Mouse (Mus musculus) stomach, embryonic 14.5 days (tissue): ENCODE results near the gene Foxi2. TPM values are rescaled to one million over a fixed set of nuclear protein-coding genes. Genes with fewer than 3 reads are reported as not detected.

Source experiments
- ATAC-seq: fragments of 200-750 bp; cut with Nextera tagmentation; 2 replicates; pipeline ENCODE4 v1.8.0; 2017; ENCODE audit warnings: low read depth, moderate TSS enrichment; ENCODE audit not compliant: insufficient number of reproducible peaks, insufficient read depth, low FRiP score
- H3K27ac ChIP-seq: fragments of 300-500 bp; sonication (generic); 2 replicates; pipeline ENCODE4 v1.5.1; 2014; ENCODE audit warnings: mild to moderate bottlenecking, low read length, moderate library complexity, mixed read lengths
- H3K27me3 ChIP-seq: fragments of 300-500 bp; sonication (generic); 2 replicates; pipeline ENCODE4 v1.6.1; 2014; ENCODE audit warnings: low read length, control low read depth, mixed read lengths; ENCODE audit not compliant: control insufficient read depth, insufficient read depth
- H3K36me3 ChIP-seq: fragments of 300-500 bp; sonication (generic); 2 replicates; pipeline ENCODE4 v1.6.1; 2014; ENCODE audit warnings: mild to moderate bottlenecking, control low read depth, low read length, moderate library complexity, mixed read lengths; ENCODE audit not compliant: control insufficient read depth, insufficient read depth
- H3K4me1 ChIP-seq: fragments of 300-500 bp; sonication (generic); 2 replicates; pipeline ENCODE4 v1.6.1; 2014; ENCODE audit warnings: low read length, control low read depth, mixed read lengths; ENCODE audit not compliant: control insufficient read depth, insufficient read depth
- H3K4me2 ChIP-seq: fragments of 300-500 bp; sonication (generic); replicated peaks from 2 replicates; pipeline ENCODE4 v1.6.1; 2014; ENCODE audit warnings: low read depth, low read length, control low read depth
- H3K4me3 ChIP-seq: fragments of 300-500 bp; sonication (generic); 2 replicates; pipeline ENCODE4 v1.5.1; 2014; ENCODE audit warnings: low read depth, low read length, control low read depth
- H3K9ac ChIP-seq: fragments of 300-500 bp; sonication (generic); replicated peaks from 2 replicates; pipeline ENCODE4 v1.6.1; 2014; ENCODE audit warnings: low read depth, mild to moderate bottlenecking, control low read depth, low read length, moderate library complexity, mixed read lengths
- H3K9me3 ChIP-seq: fragments of 300-500 bp; sonication (generic); 2 replicates; pipeline ENCODE4 v1.6.1; 2016; ENCODE audit warnings: low read depth, low read length, control low read depth; ENCODE audit not compliant: control insufficient read depth
- WGBS: fragments of 180-500 bp; shearing (Covaris S2); extraction: QIAGEN DNeasy Blood & Tissue Kit; methylation state at CpG from one replicate; pipeline ENCODE4 v1.1.7; 2014; 5-methylcytosine and 5-hydroxymethylcytosine counted together
- polyA plus RNA-seq: library from polyadenylated mRNA; unstranded; fragments of >200 nt; fragmentation: Nextera tagmentation; extraction: Ambion mirVana; gene quantifications from 2 replicates; pipeline ENCODE4 v1.2.1, GENCODE M21; 2014

Gene Foxi2
- not detected in 2 replicates for polyA plus RNA-seq

DNA sequence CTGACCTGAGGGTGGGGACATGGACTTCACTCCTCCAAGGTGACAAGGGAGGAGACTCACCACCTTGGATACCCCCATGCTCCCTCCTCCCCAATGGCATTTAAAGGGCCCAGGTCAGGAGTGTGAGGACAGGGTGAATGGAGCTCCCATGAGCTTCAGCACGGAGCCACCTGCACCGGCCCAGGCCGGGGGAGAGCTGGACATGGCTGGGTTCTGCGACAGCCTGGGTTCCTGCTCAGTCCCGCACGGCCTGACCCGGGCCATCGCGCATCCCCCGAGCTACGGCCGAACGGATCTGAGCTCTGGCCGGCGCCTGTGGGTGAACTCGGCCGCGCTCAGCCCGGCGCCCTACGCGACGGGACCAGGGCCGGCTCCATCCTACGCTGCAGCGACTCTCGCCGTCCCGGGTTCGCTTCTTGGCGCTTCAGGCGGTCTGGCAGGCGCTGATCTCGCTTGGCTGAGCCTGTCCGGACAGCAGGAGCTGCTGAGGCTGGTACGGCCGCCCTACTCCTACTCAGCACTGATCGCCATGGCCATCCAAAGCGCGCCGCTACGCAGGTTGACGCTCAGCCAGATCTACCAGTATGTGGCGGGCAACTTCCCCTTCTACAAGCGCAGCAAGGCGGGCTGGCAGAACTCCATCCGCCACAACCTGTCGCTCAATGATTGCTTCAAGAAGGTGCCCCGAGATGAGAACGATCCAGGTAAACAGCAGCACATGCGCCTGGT lies at the start of gene Foxi2:
TSS of gene Foxi2 (plus strand) at position 72 of the 729 bp plus-strand sequence.
- H3K9ac ChIP-seq: no peak within 1 kb of the TSS
- 3% methylated on average over 51 of the region's 51 CpGs for WGBS
- peaks cover 33% of the 10 kb centered on the region for H3K27me3 ChIP-seq
- H3K9me3 ChIP-seq: no peaks in the 10 kb centered on the region
- H3K36me3 ChIP-seq: no peaks in the 10 kb centered on the region
- H3K4me2 ChIP-seq: peak within 1 kb of the TSS; percentile 29
- no peak within 1 kb of the TSS for H3K4me3 ChIP-seq
- H3K4me1 ChIP-seq: no peaks in the 10 kb centered on the region
- 0 out of 2 replicates have a peak, but pooled peaks have one; percentile 37 for ATAC-seq
- H3K27ac ChIP-seq: no peak within 1 kb of the TSS

DNA sequence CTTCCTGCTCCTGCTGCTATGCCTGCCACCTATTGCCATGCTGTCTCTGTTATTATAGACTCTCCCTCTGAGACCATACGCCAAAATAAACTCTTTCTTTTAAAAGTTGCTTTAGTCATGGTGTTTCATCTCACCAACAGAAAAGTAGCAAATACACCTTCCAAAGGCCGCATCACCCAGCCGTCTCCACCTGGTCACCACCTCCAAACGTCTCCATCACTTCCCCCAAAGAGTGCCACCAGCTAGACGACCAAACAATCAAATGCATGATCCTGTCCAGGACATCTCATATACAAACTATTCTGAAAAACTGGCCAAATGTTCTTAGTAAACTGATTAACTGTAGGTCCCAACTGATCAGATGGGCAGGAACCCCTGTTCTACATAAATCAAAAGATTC lies 45.5 kb upstream of the Foxi2 start:
- H3K4me3 ChIP-seq: no peak overlapping the region
- no peaks in the 10 kb centered on the region for H3K36me3 ChIP-seq
- no peaks in the 10 kb centered on the region for H3K4me1 ChIP-seq
- no peak overlapping the region for H3K4me2 ChIP-seq
- H3K27me3 ChIP-seq: no peaks in the 10 kb centered on the region
- 92% methylated on average over 5 of the region's 5 CpGs for WGBS
- ATAC-seq: no peak
- H3K9me3 ChIP-seq: no peaks in the 10 kb centered on the region
- no peak overlapping the region for H3K9ac ChIP-seq
- H3K27ac ChIP-seq: no peak overlapping the region

DNA sequence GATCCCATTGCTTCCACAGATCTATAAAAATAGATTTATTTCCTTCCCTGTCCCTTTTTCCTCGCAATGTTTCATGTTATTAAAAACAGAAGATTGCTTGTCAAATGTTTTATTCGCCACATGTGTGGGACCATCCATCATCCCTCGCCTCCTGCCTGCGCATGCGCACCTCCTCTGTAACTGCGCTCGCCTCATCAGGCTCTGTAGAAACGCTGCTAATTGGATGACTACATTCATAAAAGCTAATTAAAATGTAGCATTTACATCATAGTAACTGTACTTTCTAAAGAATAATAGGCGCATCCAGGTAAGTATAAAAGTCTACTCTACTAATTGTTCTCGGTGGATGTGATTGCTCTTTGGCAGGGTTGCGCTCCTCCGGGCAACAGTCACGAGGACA lies 34.1 kb upstream of the Foxi2 start:
- Histone ChIP-seq H3K9me3 (no peaks in the 10 kb centered on the region), H3K27me3 (no peaks in the 10 kb centered on the region), H3K36me3 (no peaks in the 10 kb centered on the region), H3K27ac (no peak overlapping the region), H3K4me3 (no peak overlapping the region), H3K9ac (no peak overlapping the region), H3K4me2 (no peak overlapping the region), H3K4me1 (no peaks in the 10 kb centered on the region)
- 85% methylated on average over 13 of the region's 13 CpGs for WGBS
- no peak for ATAC-seq

DNA sequence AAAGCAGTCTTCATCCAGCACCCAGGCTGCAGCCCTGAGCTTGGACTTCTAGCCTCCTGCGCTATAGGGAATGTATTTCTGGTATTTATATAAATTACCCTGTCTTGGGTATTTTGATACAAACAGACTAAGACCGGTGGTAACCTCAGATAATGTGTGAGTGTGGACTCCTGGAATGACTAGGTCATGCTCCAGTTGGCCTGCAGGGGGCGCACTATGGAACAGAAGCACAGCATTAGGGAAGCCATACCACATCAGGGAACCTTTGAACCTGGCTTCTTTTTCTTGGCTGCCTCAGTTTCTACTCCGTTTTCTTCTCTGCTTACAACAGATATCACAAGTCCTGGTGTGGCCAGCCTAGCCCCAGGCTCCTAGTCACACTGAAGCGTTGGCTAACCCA lies 33.2 kb upstream of the Foxi2 start:
- no peaks in the 10 kb centered on the region for H3K27me3 ChIP-seq
- H3K9me3 ChIP-seq: no peaks in the 10 kb centered on the region
- no peak for ATAC-seq
- H3K4me2 ChIP-seq: no peak overlapping the region
- H3K4me1 ChIP-seq: no peaks in the 10 kb centered on the region
- H3K9ac ChIP-seq: no peak overlapping the region
- WGBS: 63% methylated on average over 5 of the region's 5 CpGs
- H3K4me3 ChIP-seq: no peak overlapping the region
- H3K27ac ChIP-seq: no peak overlapping the region
- H3K36me3 ChIP-seq: no peaks in the 10 kb centered on the region

DNA sequence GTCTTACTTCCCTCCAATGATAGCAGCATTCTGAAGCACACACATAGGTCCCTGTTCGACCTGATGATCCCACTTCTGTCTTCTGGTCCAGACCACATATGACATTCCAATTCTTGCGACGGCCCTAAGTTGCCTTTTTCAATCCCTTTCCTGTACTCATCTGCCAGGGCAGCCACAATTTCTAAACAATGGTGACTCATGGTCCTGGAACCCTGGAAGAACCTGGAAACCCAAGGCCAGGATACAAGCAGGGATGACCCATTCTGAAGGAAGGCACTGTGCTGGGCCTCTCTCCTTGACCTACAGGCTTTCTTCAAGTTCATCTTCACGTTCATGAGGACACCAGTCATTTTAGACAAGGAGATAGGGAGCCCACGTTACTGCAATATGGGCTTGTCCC lies 31.8 kb upstream of the Foxi2 start:
- no peaks in the 10 kb centered on the region for H3K27me3 ChIP-seq
- no peak overlapping the region for H3K4me3 ChIP-seq
- WGBS: 84% methylated on average over 5 of the region's 5 CpGs
- H3K27ac ChIP-seq: no peak overlapping the region
- H3K4me1 ChIP-seq: no peaks in the 10 kb centered on the region
- no peak for ATAC-seq
- H3K9ac ChIP-seq: no peak overlapping the region
- H3K9me3 ChIP-seq: no peaks in the 10 kb centered on the region
- H3K4me2 ChIP-seq: no peak overlapping the region
- no peaks in the 10 kb centered on the region for H3K36me3 ChIP-seq

DNA sequence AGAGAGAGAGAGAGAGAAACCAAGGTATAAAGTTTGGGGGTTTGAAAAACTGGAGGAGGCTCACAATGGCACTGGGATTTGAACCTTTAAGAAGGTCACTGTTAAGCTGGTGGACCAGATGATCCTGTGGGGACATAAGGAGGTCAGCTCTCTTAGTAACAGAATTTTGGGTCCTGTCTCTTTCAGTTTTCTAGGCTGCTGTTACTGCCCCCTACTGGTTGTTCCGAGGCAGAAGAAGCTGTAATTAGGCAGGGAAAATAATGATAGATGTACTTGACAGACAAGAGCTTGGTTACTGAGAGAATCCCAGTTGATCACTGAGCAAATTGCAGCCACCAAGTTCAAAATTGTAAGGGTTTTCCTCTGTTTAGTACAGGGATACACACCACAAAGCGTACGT lies 21.1 kb upstream of the Foxi2 start:
- Histone ChIP-seq H3K4me2 (no peak overlapping the region), H3K27ac (no peak overlapping the region), H3K9ac (no peak overlapping the region), H3K9me3 (no peaks in the 10 kb centered on the region), H3K27me3 (no peaks in the 10 kb centered on the region), H3K36me3 (no peaks in the 10 kb centered on the region), H3K4me1 (no peaks in the 10 kb centered on the region), H3K4me3 (no peak overlapping the region)
- no peak for ATAC-seq
- WGBS: 60% methylated on average over 3 of the region's 3 CpGs

DNA sequence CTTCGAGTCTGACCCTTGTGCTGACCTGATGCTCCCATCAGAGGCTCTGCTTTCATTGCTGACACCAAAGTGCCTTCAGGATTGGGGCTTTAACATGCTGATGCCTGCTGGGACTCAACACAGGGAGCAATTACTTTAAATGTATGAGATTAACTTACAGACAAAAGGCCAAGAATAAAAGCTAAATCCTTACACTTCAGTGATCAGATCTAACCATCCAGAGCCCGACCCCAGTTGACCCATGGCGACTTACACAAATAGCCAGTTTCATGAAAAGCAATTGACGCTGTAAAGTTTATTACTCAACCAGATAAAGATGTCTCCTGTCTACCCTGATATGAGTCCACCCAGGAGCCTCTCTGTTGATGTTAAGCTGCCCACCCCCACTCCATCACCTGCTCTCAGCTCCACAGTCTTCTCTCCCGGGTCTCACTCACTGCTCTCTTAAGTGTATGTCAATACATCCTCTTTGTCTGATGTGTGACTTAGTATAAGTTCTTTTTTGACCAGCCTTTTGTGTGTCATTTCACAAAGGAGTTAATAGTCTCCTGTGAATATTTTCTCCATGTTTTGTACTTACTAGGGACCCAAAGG lies 17.1 kb upstream of the Foxi2 start:
- no peaks in the 10 kb centered on the region for H3K27me3 ChIP-seq
- no peaks in the 10 kb centered on the region for H3K36me3 ChIP-seq
- ATAC-seq: no peak
- 17% methylated on average over 5 of the region's 5 CpGs for whole genome bisulfite sequencing
- H3K4me1 ChIP-seq: 0 out of 2 replicates have a peak, but pooled peaks cover 4% of the 10 kb centered on the region
- no peak overlapping the region for H3K4me2 ChIP-seq
- H3K9ac ChIP-seq: no peak overlapping the region
- no peak overlapping the region for H3K27ac ChIP-seq
- no peak overlapping the region for H3K4me3 ChIP-seq
- H3K9me3 ChIP-seq: no peaks in the 10 kb centered on the region

DNA sequence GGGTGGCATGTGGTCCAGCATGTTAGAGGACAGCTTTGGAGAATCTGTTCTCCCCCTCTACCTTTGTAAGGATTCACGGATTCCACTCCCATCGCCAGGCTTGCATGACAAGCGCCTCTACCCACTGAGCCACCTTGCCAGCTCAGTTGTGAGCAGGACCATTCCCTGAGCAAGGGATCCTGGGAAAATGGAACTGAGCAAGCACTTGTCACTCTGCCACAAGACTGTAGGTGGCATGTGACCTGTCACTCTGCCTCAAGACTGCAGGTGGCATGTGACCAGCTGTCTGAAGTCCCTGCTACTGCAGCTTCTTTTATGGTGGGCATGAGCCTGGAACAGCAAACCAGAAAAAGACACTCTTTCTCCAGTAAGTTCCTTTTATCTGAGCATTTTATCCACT lies 15.7 kb upstream of the Foxi2 start:
- 89% methylated on average over 3 of the region's 3 CpGs for WGBS

More for the DNA sequence above, 15.7 kb upstream of the Foxi2 start:
- H3K4me2 ChIP-seq: no peak overlapping the region
- no peak overlapping the region for H3K4me3 ChIP-seq
- no peaks in the 10 kb centered on the region for H3K36me3 ChIP-seq
- ATAC-seq: no peak
- H3K4me1 ChIP-seq: 0 out of 2 replicates have a peak, but pooled peaks cover 5% of the 10 kb centered on the region
- no peak overlapping the region for H3K27ac ChIP-seq
- H3K27me3 ChIP-seq: no peaks in the 10 kb centered on the region
- H3K9me3 ChIP-seq: no peaks in the 10 kb centered on the region
- no peak overlapping the region for H3K9ac ChIP-seq
